Mouse (Mus musculus): ENCODE measurements around the gene Rnasek.

Rnasek gene

DNA sequence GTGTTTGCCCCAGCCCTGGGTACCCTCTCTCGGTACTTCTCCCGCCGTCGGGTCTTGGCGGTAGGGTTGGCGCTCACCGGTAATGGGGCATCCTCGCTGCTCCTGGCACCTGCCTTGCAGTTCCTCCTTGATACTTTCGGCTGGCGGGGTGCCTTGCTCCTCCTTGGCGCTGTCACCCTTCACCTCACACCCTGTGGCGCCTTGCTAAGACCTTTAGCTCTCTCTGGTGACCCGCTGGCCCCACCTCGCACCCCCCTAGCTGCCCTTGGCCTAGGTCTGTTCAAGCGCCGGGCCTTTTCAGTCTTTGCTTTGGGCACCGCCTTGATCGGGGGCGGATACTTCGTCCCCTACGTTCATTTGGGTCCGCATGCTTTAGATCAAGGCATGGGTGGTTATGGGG lies 24.3 kb downstream of the Rnasek start:
- no peak for DNase-seq (ENCODE audit: low spot score)

DNA sequence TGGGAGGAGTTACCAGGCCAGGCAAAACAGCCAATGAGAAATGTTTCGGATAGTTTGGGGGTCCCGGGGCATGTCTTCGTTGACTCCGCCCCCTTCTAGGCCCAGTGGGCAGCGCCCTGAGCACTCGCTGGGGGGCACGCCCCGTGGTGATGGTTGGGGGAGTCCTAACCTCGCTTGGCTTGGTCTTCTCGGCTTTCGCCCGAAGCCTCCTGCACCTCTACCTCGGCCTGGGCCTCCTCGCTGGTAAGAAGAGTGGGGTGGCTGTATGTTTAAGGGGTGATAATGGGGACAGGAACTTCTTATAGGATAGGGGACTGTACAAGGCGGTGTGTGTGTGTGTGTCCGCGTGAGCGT lies 24.8 kb downstream of the Rnasek start:
- DNase-seq (ENCODE audit: low spot score), result no peak

DNA sequence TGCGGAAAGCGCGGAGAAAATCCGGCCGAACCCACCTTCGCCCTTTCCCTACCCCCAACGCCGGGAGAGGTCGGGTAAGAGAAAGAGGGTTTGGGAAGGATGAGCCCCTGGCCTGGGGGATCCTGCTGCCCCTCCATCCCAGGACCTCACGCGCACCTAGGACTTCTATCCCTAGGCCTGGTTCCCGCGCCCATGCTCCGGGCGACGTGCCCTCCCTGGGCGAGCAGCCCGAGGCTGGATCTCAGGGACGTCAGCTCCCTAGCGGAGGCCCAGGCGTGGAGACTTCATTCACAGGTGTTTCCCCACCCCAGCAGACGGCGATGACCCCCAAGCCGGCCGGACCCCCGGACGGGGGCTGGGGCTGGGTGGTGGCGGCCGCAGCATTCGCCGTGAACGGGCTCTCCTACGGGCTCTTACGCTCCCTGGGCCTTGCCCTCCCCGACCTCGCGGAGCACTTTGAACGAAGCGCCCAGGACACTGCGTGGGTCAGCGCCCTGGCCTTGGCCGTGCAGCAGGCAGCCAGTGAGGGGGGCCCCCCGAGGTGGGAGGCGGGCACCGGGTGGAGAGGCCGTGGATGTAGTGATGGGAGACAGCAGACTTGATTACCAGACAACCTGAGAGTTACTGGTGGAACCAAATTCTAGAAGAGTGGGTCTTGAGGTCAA lies 25.3 kb downstream of the Rnasek start:
- no peak for DNase-seq (ENCODE audit: low spot score)

DNA sequence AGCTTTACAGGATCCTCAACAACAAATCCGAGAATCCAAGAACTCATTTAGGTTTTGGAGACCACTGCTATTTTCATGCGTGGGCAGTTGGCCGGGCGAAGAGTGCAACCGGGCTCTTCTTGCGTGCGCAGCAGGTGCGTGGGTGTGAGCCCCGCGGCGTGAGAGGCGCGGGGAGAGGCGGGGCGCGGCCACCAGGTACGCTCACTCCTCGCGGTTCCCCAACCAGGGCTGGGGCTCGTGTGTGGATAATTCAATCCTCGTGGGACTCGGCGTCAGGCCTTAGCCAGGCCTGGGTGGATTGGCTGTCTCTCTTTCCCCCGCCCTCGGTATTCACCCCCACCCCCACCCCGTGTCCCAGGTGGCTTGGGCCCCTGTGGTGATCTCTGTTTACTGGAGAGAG lies 25.9 kb downstream of the Rnasek start:
- DNase-seq (ENCODE audit: low spot score), result no peak

DNA sequence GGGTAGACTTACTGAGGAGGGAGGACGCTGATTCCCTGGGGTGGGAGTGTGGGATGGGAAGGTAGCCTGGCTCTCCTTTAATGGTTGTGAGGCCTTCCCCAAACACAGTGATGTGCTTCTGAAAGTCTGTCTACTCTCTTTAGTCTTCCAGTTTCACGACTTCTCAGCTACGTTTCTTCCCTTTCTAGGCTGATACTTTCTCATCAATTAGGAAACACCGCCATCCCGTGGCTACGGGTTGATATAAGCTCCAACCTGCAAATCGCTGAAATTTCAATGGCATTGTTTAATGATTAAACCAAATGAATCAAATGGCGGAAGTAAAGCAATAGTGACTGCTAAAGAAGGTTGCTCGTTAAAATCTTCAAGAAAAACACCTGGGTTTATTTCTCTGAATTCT lies 26.7 kb downstream of the Rnasek start:
- DNase-seq (ENCODE audit: low spot score), result peak; percentile 75

DNA sequence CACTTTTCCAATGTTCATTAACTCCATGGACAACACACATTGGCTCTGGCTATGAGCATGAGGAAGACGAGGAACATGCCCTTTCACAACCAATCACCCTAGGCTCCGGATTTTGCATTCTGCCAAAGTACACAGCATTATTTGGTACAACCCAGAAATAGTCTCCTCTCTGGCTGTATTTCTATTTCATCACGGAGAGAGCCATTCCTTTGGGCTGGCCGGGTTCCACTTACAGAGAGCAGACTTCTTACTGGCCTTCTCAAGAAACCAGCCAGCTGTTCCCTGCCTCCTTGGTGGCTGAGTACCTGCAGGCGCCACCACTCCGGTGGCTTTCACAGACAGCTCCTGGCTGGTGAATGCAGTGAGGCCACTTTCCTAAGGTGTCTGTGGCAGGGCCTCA lies 27.2 kb downstream of the Rnasek start, which contains the start of gene Slc16a11:
Gene Slc16a11 (plus strand): TSS at position 330 of the 400 bp plus-strand sequence.
- DNase-seq (ENCODE audit: low spot score), result no peak

DNA sequence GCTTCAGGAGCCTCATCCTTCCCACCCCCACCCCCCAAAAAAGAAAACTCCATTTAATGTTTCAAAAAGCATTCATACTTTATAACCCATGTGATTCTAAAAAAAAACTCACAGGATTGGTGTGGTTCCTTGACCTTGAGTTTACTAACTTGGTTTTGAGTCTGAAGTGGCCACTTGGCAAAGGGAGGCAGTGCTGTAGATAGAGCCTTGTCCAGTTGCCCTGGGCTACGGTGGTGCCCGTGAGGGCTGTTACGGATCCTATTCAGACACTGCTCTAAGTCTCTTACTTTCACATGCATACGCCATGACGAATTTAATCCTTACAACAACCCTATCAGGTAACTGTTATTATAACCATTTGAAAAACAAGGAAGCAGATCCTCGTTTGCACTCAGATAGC lies 27.7 kb downstream of the Rnasek start:
- no peak for DNase-seq (ENCODE audit: low spot score)

DNA sequence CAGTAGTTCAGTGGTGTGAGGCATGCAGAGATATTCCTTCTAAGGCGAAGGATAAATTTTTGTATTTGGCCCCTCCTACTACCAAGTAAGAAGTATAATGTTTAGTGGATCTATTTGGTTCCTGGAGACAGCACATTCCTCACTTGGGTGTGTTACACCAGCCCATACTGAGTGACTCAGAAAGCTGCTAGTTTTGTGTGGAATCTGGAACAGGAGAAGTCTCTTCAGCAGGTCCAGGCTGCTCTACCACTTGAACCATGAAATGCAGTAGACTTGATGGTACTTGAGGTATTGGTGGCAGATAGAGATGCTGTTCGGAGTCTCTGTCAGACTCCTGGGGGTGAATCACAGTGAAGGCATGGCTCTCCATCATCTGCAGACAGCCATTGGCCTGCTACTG lies 29.0 kb downstream of the Rnasek start:
- no peak for DNase-seq (ENCODE audit: low spot score)

DNA sequence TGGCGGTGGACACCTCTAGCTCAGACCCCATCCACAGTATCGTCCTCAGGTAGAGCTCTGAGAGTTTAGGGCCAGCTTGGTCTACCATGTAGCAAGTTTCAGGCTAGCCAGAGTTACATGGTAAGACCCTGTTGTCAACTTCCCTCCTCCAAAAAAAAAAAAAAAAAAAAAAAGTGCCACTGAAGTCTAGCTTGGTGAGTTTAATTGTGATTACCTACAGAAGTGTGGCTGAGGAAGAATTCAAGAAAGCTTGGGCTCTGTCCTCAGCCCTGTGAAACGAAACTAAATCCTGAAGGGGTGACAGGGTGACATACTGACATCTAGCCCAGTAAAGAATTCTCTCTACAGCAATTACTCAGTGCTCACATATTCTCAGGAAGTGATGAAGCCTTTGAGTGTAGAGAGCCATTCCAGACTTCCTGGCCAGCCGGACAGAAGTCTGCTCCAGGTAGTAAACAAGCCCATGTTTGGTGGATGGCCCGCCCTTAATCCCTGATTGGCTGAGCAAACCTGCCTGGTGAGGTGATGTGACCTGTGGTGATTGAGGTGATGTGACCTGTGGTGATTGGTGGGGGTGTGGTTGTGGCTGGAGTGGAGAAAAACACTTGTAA lies 30.8 kb downstream of the Rnasek start:
- no peak for DNase-seq (ENCODE audit: low spot score)

DNA sequence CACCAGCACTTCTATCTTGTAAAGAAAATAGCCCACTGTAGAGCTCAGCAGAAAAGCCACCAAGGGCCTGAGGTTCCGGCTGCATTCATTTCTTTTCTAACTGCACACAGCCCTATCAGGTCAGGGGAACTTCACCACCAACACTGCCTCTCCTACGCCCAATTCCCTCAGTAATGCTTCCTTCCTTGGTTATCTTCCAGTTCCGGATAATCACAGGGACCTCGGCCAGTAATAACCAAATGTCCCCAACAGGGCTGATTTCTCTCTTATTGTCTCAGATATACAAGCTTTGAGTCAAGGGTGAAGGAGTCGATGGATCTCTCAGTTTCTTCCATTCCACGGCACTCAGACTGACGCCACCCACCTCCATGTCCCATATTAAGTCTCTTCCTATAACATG lies 32.4 kb downstream of the Rnasek start:
- DNase-seq (ENCODE audit: low spot score), result no peak

DNA sequence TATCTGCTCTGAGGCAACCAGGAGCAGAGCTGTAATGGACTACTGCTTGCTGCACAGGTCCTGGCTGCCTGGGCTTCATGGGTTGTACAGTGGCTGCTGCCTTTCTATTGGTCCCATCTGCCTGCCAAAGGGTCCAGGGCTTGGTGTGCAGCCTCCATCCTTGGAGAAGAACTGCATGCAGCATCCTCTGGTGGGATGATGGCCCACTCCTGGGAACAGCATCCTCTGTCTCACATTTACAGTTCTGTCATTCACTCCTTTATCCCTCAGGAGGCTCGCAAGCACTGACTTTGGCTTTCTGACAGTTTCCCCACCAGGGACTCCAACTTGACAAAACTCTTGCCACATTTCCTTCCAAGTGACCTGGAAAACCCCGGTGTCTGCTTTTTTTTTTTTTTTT lies 32.8 kb downstream of the Rnasek start:
- DNase-seq (ENCODE audit: low spot score), result no peak

DNA sequence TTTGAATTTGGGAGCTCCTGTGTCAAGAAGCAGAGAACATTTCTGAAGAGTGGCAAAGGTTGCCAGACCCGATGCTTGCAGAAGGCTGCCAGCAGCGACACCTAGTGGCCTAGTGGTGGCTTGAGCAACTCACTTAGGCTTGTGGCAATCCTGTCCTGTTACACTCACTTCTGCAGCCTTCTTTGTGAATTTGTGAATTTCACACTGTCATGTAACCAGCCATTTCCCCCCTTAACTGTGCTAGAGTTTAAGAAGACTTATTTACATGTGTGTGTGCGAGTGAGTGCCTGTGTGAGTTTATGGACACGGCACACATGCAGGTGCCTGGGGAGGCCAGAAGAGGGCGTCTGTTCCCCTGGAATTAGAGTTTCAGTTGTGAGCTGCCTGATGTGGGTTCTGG lies 38.0 kb downstream of the Rnasek start:
- DNase-seq (ENCODE audit: low spot score), result peak; percentile 90

DNA sequence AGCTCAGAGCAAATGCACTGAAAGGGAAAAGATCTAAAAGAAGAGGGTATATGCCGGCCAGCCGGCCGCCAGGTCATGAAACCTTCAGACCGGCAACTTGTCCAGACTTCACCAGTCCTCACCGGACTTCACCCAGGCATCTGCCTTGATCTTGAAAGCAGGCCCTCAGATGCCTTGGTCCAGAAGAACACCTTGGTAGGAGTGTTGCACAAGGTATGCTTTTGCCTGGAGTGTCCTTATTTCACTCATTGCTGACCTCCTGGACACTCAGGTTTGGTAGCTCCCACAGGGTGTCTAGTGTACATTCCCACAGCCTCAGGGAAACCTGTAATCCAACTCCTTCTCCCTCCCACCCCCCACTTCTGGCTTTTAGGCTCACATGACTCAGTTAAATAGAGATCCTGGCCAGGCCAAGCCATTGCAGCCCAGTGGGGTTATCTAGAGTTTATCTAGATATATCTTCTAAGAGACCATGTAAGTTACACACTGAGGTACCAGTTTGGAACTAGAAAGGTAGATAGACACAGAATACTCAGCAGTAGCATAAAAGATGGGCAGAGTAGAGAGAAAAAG lies 39.5 kb downstream of the Rnasek start:
- DNase-seq (ENCODE audit: low spot score), result no peak

DNA sequence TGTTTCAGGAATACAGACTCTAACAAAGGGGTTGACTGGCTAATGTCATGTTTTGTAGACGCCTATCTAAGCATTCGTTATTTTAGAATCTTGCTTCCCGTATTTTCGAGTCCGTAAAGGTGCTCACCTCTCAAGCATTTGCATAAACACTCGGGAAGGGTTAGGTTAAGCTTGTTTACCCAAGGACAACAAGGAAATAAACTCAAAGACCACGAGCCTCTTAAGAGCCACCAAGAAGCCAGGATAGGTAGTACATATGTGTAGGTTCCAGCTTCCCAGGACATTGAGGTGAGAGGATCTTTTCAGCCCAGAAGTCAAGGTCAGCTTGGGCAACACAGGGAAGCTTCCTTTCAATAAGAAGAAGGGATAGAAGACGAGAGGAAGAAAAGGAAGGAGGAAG lies 40.5 kb downstream of the Rnasek start:
- DNase-seq (ENCODE audit: low spot score), result no peak

DNA sequence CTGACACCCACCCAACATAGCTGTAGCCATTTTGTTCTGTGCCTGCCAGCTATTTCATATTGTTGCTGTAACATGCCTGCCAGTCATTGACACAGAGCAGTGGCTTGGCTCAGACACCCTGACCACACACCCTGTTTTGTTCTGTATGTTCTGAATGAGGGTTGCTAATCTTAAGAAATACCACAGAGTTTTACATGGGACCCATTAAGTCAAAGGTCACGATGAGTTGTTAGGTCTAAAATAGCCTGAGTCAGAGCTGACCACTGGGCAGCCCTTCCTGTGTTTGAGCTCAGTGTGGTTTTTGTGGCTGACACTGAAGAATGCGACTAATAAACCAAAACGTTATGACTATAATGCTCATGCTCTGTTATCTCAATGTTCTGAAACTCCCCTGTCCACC lies 41.3 kb downstream of the Rnasek start:
- DNase-seq (ENCODE audit: low spot score), result no peak

DNA sequence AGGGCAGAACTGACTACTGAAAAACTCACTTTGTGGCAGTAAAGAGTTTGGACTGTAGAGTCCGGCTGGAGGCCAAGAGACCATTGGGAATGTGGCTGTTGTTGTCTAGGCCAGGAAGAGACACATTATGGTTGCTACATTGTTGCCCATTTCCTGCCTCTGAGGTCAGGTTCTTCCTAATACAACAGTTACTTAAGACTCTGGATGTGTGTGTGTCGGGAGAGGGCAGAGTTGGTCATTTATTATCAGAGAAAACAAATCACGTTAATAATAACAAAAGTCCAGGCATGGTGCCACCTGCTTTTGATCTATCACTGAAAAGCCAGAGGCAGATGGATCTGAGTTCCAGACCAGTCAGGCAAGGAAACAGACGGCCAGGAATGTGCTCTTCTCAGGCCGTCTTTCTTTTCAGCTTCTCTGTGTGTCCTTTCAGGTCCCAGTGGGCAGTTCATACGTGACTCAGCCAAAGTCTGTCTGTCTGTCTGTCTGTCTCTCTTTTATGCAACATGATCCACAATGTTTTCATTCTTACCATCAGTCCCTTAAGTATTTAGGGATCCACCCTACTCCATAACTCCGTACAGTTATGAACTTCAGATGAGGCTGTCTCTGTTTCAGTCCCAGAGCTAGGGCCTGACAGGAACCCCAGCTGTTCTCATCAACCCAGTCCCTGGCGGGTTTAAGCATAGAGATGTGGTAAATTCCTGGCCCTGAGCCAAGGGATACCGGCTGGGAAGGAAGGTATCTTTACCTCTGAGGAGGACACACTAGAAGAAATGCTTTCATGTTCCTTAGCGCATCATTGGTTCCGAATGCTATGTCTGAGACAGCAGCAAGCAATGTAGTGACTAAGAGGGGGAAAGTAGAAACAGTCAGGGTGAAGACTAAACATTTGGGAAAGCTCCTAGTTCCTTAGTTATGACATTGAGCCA lies 46.0 kb downstream of the Rnasek start:
- DNase-seq (ENCODE audit: low spot score), result no peak

DNA sequence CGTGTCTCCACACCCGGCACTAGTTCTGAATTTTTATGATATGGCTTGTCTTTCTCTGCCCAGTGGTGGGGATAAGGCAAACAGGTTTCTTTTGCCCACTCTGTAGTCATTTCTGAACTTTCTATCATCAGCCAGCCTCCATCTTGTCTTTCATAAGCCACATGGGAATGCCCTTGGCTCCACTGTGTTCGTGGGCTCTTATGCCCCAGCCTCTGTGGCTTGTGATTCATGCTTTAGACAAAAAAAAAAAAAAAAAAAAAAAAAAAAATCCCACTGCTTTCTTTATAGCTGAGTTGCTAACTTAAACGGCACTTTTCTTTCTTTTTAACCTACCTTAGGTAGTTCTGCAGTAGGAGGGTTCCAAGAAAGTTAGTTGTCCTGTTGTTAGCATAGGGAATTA lies 47.5 kb downstream of the Rnasek start:
- DNase-seq (ENCODE audit: low spot score), result no peak

DNA sequence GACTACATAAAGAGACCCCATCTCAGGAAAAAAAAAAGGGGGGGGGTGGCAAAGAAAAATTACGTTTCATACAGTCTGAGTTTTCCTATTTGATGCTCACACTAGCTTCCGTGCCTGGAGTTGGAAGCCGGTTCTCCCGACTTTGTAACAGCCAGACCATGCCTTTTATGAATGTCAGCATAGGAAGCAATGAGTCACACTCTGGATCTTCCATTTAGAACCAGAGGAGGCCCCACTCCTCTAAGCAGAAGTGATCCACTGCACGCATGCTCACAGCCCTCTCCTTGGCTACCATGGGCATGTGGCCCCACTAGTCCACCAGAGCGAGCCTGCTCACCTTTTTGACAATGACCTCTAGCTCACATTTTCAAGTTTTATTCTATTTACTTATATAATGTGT lies 48.5 kb downstream of the Rnasek start:
- DNase-seq (ENCODE audit: low spot score), result no peak

DNA sequence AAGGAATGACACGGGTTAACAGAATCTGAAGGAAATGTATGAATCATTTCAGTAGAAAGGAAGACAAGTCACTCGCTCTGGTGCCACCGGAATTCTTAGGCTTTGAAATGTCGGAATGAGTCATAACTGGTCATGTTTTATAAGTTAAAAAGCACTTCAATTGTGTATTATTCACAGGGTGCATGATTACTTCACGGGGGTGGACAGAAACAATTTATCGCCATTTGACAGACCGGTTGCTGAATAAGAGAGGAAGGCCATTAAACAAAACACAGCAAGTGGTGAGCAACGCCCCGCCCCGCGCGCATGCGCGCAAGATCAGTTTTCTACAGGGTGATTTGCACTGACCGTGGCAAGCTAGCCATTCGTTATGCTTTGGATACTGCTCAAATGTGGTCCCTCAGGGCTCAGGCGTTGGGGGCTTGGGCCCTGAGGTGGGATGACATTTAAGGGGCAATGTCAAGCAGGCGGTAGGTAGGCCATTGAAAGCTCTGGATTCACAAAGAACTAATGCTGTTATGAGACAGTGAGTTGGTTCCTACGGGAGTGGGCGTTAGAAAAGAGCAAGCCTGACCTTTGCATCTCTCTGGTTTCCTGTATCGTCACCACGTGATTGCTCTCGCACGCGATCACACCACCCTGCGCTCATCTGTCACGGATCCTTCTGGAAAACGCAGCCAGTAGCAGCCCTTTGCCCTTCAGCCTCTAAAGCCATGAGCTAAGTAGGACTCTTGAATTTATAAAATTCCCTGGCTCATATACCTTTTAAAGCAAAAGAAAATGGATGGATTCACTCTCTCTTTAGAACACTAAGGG lies 50.1 kb downstream of the Rnasek start:
- no peak for DNase-seq (ENCODE audit: low spot score)

Data from retina, embryonic 14.5 days (tissue).